Mouse (Mus musculus) stomach, embryonic 14.5 days (tissue): ENCODE measurements around the gene Lrrk1. TPM values are rescaled to one million over a fixed set of nuclear protein-coding genes. Genes with fewer than 3 reads are reported as not detected.
"Not testable (repeated sequence)": the region's sequence is repeated elsewhere in the genome, so short reads cannot be mapped to it uniquely, and the experiment has no call there.

Source experiments
- ATAC-seq: fragments of 200-750 bp; cut with Nextera tagmentation; 2 replicates; pipeline ENCODE4 v1.8.0; 2017; ENCODE audit warnings: low read depth, moderate TSS enrichment; ENCODE audit not compliant: insufficient number of reproducible peaks, insufficient read depth, low FRiP score
- H3K27ac ChIP-seq: fragments of 300-500 bp; sonication (generic); 2 replicates; pipeline ENCODE4 v1.5.1; 2014; ENCODE audit warnings: mild to moderate bottlenecking, low read length, moderate library complexity, mixed read lengths
- H3K27me3 ChIP-seq: fragments of 300-500 bp; sonication (generic); 2 replicates; pipeline ENCODE4 v1.6.1; 2014; ENCODE audit warnings: low read length, control low read depth, mixed read lengths; ENCODE audit not compliant: control insufficient read depth, insufficient read depth
- H3K36me3 ChIP-seq: fragments of 300-500 bp; sonication (generic); 2 replicates; pipeline ENCODE4 v1.6.1; 2014; ENCODE audit warnings: mild to moderate bottlenecking, control low read depth, low read length, moderate library complexity, mixed read lengths; ENCODE audit not compliant: control insufficient read depth, insufficient read depth
- H3K4me1 ChIP-seq: fragments of 300-500 bp; sonication (generic); 2 replicates; pipeline ENCODE4 v1.6.1; 2014; ENCODE audit warnings: low read length, control low read depth, mixed read lengths; ENCODE audit not compliant: control insufficient read depth, insufficient read depth
- H3K4me2 ChIP-seq: fragments of 300-500 bp; sonication (generic); replicated peaks from 2 replicates; pipeline ENCODE4 v1.6.1; 2014; ENCODE audit warnings: low read depth, low read length, control low read depth
- H3K4me3 ChIP-seq: fragments of 300-500 bp; sonication (generic); 2 replicates; pipeline ENCODE4 v1.5.1; 2014; ENCODE audit warnings: low read depth, low read length, control low read depth
- H3K9ac ChIP-seq: fragments of 300-500 bp; sonication (generic); replicated peaks from 2 replicates; pipeline ENCODE4 v1.6.1; 2014; ENCODE audit warnings: low read depth, mild to moderate bottlenecking, control low read depth, low read length, moderate library complexity, mixed read lengths
- H3K9me3 ChIP-seq: fragments of 300-500 bp; sonication (generic); 2 replicates; pipeline ENCODE4 v1.6.1; 2016; ENCODE audit warnings: low read depth, low read length, control low read depth; ENCODE audit not compliant: control insufficient read depth
- WGBS: fragments of 180-500 bp; shearing (Covaris S2); extraction: QIAGEN DNeasy Blood & Tissue Kit; methylation state at CpG from one replicate; pipeline ENCODE4 v1.1.7; 2014; 5-methylcytosine and 5-hydroxymethylcytosine counted together
- polyA plus RNA-seq: library from polyadenylated mRNA; unstranded; fragments of >200 nt; fragmentation: Nextera tagmentation; extraction: Ambion mirVana; gene quantifications from 2 replicates; pipeline ENCODE4 v1.2.1, GENCODE M21; 2014

Gene Lrrk1
- polyA plus RNA-seq, 1 experiment from 2014 or later, result 17.9 TPM

- Histone ChIP-seq H3K4me2 (no peak overlapping the region), H3K27ac (no peak overlapping the region)
- WGBS, result 63% methylated on average over 11 of the region's 11 CpGs
These were observed 191.3 kb downstream of the Lrrk1 start for GRCm38 (mm10) chr7:66196609-66197445.

DNA sequence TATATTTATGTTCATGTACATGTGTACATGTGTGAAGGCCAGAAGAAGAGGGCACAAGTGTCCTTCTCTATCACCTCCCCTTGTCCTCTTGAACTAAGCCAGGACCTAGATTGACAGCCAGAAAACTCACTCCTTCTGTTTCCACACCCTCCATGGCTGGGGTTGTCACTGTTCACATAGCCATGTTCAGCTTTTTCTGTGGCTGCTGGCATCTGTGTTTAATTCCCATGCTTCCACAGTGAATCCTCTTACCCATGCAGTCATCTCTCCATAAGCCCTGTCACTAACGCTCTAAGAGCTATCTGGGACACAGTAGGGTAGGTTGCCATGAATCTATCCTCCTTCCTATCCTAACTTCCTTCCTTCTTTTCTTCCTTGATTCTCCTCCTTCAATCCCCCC, 192.3 kb downstream of the Lrrk1 start:
- peaks cover 4% of the 10 kb centered on the region; the same call in 1 of the 2 replicates for H3K4me1 ChIP-seq
- 91% methylated on average over 1 of the region's 1 CpGs for WGBS
- ATAC-seq, result no peak
- no peak overlapping the region for H3K4me2 ChIP-seq
- no peaks in the 10 kb centered on the region for H3K27me3 ChIP-seq
- H3K36me3 ChIP-seq, result no peaks in the 10 kb centered on the region
- H3K27ac ChIP-seq, result no peak overlapping the region
- H3K9ac ChIP-seq, result no peak overlapping the region
- H3K9me3 ChIP-seq, result no peaks in the 10 kb centered on the region
- no peak overlapping the region for H3K4me3 ChIP-seq

More at GRCm38 (mm10) chr7:66196609-66197445, 191.3 kb downstream of the Lrrk1 start:
- Histone ChIP-seq H3K36me3 (no peaks in the 10 kb centered on the region), H3K27me3 (no peaks in the 10 kb centered on the region), H3K9me3 (no peaks in the 10 kb centered on the region), H3K9ac (no peak overlapping the region), H3K4me3 (no peak overlapping the region), H3K4me1 (peaks cover 4% of the 10 kb centered on the region; the same call in 1 of the 2 replicates)
- ATAC-seq, result peak; percentile 75; the same call in 1 of the 2 replicates

DNA sequence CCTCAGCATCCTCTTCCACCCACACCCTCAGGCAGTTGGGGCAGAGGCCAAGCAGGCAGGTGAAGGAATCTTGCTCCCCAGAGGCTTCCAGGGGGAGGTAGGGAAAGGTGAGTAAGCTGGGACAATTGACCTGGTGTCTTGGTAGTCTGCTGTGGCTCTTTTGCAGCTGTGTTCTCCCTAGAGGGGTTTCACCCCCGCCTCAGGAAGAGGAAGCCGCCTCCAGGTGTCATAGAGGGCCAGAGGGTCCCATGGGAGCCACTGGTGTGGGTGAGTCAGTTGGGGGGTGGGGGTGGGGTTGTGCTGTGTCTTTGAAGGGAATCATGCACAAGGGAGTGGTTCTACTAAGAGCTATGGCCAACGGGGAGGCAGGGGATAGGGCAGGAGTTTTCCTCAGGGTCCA, 193.6 kb downstream of the Lrrk1 start:
- Histone ChIP-seq H3K4me1 (peaks cover 2% of the 10 kb centered on the region; the same call in 1 of the 2 replicates), H3K4me2 (no peak overlapping the region), H3K27me3 (no peaks in the 10 kb centered on the region), H3K27ac (no peak overlapping the region), H3K9me3 (no peaks in the 10 kb centered on the region), H3K9ac (no peak overlapping the region), H3K4me3 (no peak overlapping the region), H3K36me3 (no peaks in the 10 kb centered on the region)
- ATAC-seq, result no peak
- WGBS, result 79% methylated on average over 3 of the region's 3 CpGs

- H3K9ac ChIP-seq, H3K9me3 ChIP-seq, H3K27ac ChIP-seq, H3K4me3 ChIP-seq, ATAC-seq, H3K27me3 ChIP-seq, H3K4me2 ChIP-seq, H3K4me1 ChIP-seq, H3K36me3 ChIP-seq: not testable (repeated sequence)
- WGBS, result 86% methylated on average over 10 of the region's 10 CpGs
These were observed 197.8 kb downstream of the Lrrk1 start for GRCm38 (mm10) chr7:66190385-66190784.

DNA sequence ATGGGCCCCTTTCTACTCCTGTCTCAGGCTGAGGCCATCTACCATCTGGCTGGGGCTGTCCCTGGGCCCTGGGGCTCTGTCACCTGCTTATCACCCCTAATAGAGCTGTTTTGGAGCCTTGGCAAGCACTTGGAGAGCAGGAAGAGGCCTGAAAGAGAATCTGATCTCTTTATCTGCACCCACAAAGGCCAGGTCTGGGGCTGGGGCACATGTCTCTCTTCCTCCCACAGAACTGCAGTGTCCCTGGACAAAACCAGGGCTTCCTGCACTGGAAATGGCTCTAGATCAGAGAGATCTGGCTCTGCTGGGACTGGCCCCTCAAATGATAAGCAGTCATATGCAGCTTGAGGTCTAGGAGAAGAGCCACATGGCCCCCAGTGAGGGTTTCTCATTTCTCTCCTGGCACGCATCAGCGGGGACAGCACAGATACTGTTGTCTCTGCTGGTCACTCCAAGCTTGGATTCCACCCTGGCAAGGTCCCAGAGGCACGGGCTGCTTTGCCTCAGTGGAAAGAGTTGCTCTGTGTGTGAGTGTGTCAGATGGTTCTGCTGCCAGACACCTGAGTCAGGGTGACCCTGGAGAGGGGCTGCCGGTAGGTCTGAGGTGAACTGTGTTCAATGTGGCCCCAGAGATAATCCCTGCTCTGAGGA, 200.4 kb downstream of the Lrrk1 start:
- H3K4me2 ChIP-seq, result no peak overlapping the region
- no peak overlapping the region for H3K4me3 ChIP-seq
- H3K27ac ChIP-seq, result no peak overlapping the region
- no peaks in the 10 kb centered on the region for H3K9me3 ChIP-seq
- H3K9ac ChIP-seq, result no peak overlapping the region
- H3K27me3 ChIP-seq, result no peaks in the 10 kb centered on the region
- no peaks in the 10 kb centered on the region for H3K4me1 ChIP-seq
- WGBS, result 87% methylated on average over 4 of the region's 4 CpGs
- no peak for ATAC-seq
- no peaks in the 10 kb centered on the region for H3K36me3 ChIP-seq

DNA sequence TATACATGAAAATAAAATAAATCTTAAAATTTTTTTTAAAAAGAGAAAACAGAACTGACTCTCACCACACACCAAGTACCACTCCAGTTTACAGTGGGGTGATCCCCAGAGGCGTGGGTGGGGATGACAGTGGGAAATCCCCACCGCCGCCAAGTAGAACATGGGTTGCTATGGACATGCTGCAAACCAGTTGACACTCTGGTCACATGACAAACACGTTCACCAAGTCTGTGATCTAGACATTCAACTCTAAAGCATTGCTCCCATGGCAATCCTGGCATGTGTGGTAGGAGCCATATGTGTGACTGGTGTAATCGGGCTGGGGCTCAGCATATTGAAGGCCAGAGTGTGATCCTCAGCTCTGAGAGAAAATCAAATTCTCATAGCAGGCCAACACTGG, 202.8 kb downstream of the Lrrk1 start:
- Histone ChIP-seq H3K27me3 (no peaks in the 10 kb centered on the region), H3K9me3 (no peaks in the 10 kb centered on the region), H3K4me1 (no peaks in the 10 kb centered on the region), H3K36me3 (no peaks in the 10 kb centered on the region), H3K4me2 (no peak overlapping the region), H3K9ac (no peak overlapping the region), H3K27ac (no peak overlapping the region), H3K4me3 (no peak overlapping the region)
- no peak for ATAC-seq
- WGBS, result 88% methylated on average over 5 of the region's 5 CpGs

DNA sequence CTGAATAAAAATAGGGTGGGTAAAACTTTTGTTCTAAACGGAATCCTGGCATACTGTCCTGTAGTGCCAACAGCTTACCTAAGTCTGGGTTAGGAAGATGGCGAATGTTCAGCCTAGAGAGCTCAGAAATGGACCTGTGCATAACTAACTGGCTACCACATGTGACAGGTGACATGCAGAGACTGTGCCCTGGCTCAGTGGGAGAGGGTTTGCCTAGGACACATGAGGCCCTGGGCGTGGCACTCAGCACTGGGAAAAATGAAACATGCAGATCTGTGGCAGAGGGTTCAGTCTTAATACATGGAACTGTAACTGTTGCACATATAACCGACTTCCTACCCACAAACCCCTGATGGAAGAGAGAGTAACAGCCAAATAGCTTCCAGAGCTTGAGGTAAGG, 204.1 kb downstream of the Lrrk1 start:
- no peaks in the 10 kb centered on the region for H3K27me3 ChIP-seq
- H3K4me2 ChIP-seq, result no peak overlapping the region
- H3K4me3 ChIP-seq, result no peak overlapping the region
- H3K36me3 ChIP-seq, result no peaks in the 10 kb centered on the region
- ATAC-seq, result no peak
- WGBS, result 77% methylated on average over 4 of the region's 4 CpGs
- no peak overlapping the region for H3K9ac ChIP-seq
- H3K4me1 ChIP-seq, result no peaks in the 10 kb centered on the region
- no peaks in the 10 kb centered on the region for H3K9me3 ChIP-seq
- H3K27ac ChIP-seq, result no peak overlapping the region

GRCm38 (mm10) chr7:66183404-66183803, 204.7 kb downstream of the Lrrk1 start:
- ATAC-seq, result no peak
- Histone ChIP-seq H3K36me3 (no peaks in the 10 kb centered on the region), H3K27me3 (no peaks in the 10 kb centered on the region), H3K9ac (no peak overlapping the region), H3K9me3 (no peaks in the 10 kb centered on the region), H3K4me3 (no peak overlapping the region), H3K4me2 (no peak overlapping the region), H3K27ac (no peak overlapping the region), H3K4me1 (no peaks in the 10 kb centered on the region)
- 62% methylated on average over 8 of the region's 8 CpGs for WGBS
